Mouse (Mus musculus): Measurements from ENCODE around the gene Gm42688. TPM values are rescaled to one million over a fixed set of nuclear protein-coding genes. Genes with fewer than 3 reads are reported as not detected.

Gene Gm42688
- total RNA-seq, 4 experiments from 2014 or later = 5.8 to 8.1 (median 6.4) TPM

- no peak for DNase-seq (ENCODE audit: low spot score in 2 of 2)
Measured at GRCm38 (mm10) chr6:83117165-83117438, 15.7 kb downstream of the Gm42688 start.

- DNase-seq (ENCODE audit: low spot score in 2 of 2) = no peak
Measured at GRCm38 (mm10) chr6:83117616-83118015, 16.2 kb downstream of the Gm42688 start.

- no peak for DNase-seq (ENCODE audit: low spot score in 2 of 2)
Measured at GRCm38 (mm10) chr6:83118369-83118768, 17.0 kb downstream of the Gm42688 start.

GRCm38 (mm10) chr6:83118825-83119733, 17.7 kb downstream of the Gm42688 start:
- no peak for DNase-seq (ENCODE audit: low spot score in 2 of 2)

GRCm38 (mm10) chr6:83119734-83120051, 18.3 kb downstream of the Gm42688 start:
- DNase-seq (ENCODE audit: low spot score in 2 of 2) = peak in 1 of 2 experiments; percentile 45

GRCm38 (mm10) chr6:83120930-83121862, 19.8 kb downstream of the Gm42688 start, which contains the start of gene Wbp1:
TSS of gene Wbp1 (minus strand) at chr6:83121559.
- peak; percentile 91 to 99 for DNase-seq (ENCODE audit: low spot score in 2 of 2)

GRCm38 (mm10) chr6:83121863-83122710, 20.7 kb downstream of the Gm42688 start:
- no peak for DNase-seq (ENCODE audit: low spot score in 2 of 2)

- no peak for DNase-seq (ENCODE audit: low spot score in 2 of 2)
Measured at GRCm38 (mm10) chr6:83122961-83123360, 21.5 kb downstream of the Gm42688 start.

- peak; percentile 84 for DNase-seq (ENCODE audit: low spot score in 2 of 2)
Measured at GRCm38 (mm10) chr6:83124851-83125312, 23.5 kb downstream of the Gm42688 start.

GRCm38 (mm10) chr6:83125331-83125730, 23.9 kb downstream of the Gm42688 start, which contains the start of gene Ino80b:
TSS of gene Ino80b (minus strand) at chr6:83125431.
- no peak for DNase-seq (ENCODE audit: low spot score in 2 of 2)

GRCm38 (mm10) chr6:83127419-83127818, 26.0 kb downstream of the Gm42688 start:
- no peak for DNase-seq (ENCODE audit: low spot score in 2 of 2)

GRCm38 (mm10) chr6:83131469-83132034, 30.1 kb downstream of the Gm42688 start:
- no peak for DNase-seq (ENCODE audit: low spot score in 2 of 2)

GRCm38 (mm10) chr6:83132176-83132919, 30.9 kb downstream of the Gm42688 start:
- DNase-seq (ENCODE audit: low spot score in 2 of 2) = no peak

- no peak for DNase-seq (ENCODE audit: low spot score in 2 of 2)
Measured at GRCm38 (mm10) chr6:83134226-83134625, 32.8 kb downstream of the Gm42688 start.

- DNase-seq (ENCODE audit: low spot score in 2 of 2) = no peak
Measured at GRCm38 (mm10) chr6:83134951-83135513, 33.6 kb downstream of the Gm42688 start, which contains the start of gene Rtkn. TSS of gene Rtkn (plus strand) at chr6:83135463.

- no peak for DNase-seq (ENCODE audit: low spot score in 2 of 2)
Measured at GRCm38 (mm10) chr6:83135571-83136161, 34.2 kb downstream of the Gm42688 start.

GRCm38 (mm10) chr6:83136291-83136880, 35.0 kb downstream of the Gm42688 start:
- no peak for DNase-seq (ENCODE audit: low spot score in 2 of 2)

GRCm38 (mm10) chr6:83136881-83137575, 35.6 kb downstream of the Gm42688 start:
- no peak for DNase-seq (ENCODE audit: low spot score in 2 of 2)

Measured in left cerebral cortex, adult 8-10 months (tissue).